Mouse (Mus musculus) C2C12 (cell line): ENCODE measurements around the gene 6430548M08Rik.

ENCODE experiments used
- CEBPB ChIP-seq: IDR thresholded peaks from one replicate; pipeline ENCODE4 v1.6.1; 2011; ENCODE audit warnings: low read depth, mild to moderate bottlenecking, control low read depth, moderate library complexity
- CTCF ChIP-seq: IDR thresholded peaks from one replicate; pipeline ENCODE4 v1.5.1; 2011; ENCODE audit not compliant: control insufficient read depth, insufficient read depth, insufficient read length
- MAX ChIP-seq: IDR thresholded peaks from one replicate; pipeline ENCODE4 v1.6.1; 2011; ENCODE audit warnings: mild to moderate bottlenecking, control low read depth
- MYOG ChIP-seq: IDR thresholded peaks from one replicate; pipeline ENCODE4 v1.6.1; 2011; ENCODE audit not compliant: control insufficient read depth, insufficient read length; ENCODE audit errors: extremely low read depth
- USF1 ChIP-seq: IDR thresholded peaks from one replicate; pipeline ENCODE4 v1.6.1; 2011; ENCODE audit warnings: low read depth, mild to moderate bottlenecking, control low read depth, moderate library complexity

GRCm38 (mm10) chr8:120114315-120114841 lies 426 bp downstream of the 6430548M08Rik start:
- TF ChIP-seq CTCF (no peak), USF1 (no peak), MYOG (no peak), MAX (no peak), CEBPB (no peak)
